Mouse (Mus musculus): ENCODE results near the gene Tirap. TPM values are rescaled to one million over a fixed set of nuclear protein-coding genes. Genes with fewer than 3 reads are reported as not detected.

Gene Tirap
- polyA plus RNA-seq, 1 experiment from 2014 or later, result 15.3 TPM

Other genes starting within 250 kb of the Tirap start
- gene St3gal4, start 81.0 kb downstream of the Tirap start, polyA plus RNA-seq (2016; fragmentation: Nextera tagmentation; extraction: Ambion mirVana), result 16.0 and 18.4 TPM in 2 replicates
- 74.8 and 81.9 TPM in 2 replicates for gene Dcps, start 24.2 kb downstream of the Tirap start, polyA plus RNA-seq (2016; fragmentation: Nextera tagmentation; extraction: Ambion mirVana)
- gene Srpr, start 116 bp downstream of the Tirap start, polyA plus RNA-seq (2016; fragmentation: Nextera tagmentation; extraction: Ambion mirVana), result 96.1 and 97.8 TPM in 2 replicates
- 64.2 and 73.9 TPM in 2 replicates for gene Foxred1, start 10.8 kb upstream of the Tirap start, polyA plus RNA-seq (2016; fragmentation: Nextera tagmentation; extraction: Ambion mirVana)
- 31.1 and 40.9 TPM in 2 replicates for gene Fam118b, start 67.5 kb upstream of the Tirap start, polyA plus RNA-seq (2016; fragmentation: Nextera tagmentation; extraction: Ambion mirVana)
- 23.8 and 26.5 TPM in 2 replicates for gene Rpusd4, start 67.6 kb upstream of the Tirap start, polyA plus RNA-seq (2016; fragmentation: Nextera tagmentation; extraction: Ambion mirVana)
- 4.0 and 6.2 TPM in 2 replicates for gene Cdon, start 220.8 kb upstream of the Tirap start, polyA plus RNA-seq (2016; fragmentation: Nextera tagmentation; extraction: Ambion mirVana)